In the genomic region with DNA sequence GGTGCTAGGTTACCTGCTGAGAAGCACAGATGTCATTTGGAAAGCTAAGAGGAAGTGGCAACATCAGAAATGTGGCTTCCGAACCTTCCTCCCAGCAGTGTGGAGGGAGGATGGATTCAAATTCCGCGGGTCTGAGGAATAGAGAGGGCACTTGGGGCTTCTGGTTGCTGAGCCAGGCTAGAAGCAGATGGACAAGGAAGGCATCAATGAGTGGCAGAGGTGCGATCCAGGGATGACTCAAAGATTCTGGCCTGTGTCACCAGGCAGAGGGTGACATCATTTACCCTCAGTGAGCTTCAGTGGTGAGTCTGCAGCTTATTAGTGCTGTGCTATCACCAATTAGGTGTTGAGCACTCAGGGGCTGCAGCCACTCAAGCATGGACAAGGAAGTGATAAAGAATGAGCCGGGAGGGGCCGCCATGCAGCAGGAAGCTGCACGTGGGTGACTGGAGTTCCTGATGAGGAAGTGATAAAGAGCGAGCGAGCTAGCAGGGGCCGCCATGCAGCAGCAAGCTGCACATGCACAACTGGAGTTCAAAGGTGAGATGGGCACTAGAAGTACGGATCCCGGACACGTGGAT, we compare ENCODE assay signal across 10 mouse cellular contexts. TPM values are rescaled to one million over a fixed set of nuclear protein-coding genes. Genes with fewer than 3 reads are reported as not detected.
DNase-seq lines count a peak whose midpoint lies in the region; ATAC-seq and TF ChIP-seq lines count a peak whose summit lies in the region.
"Had no signal": no experiment of that assay in that cellular context is flagged by ENCODE, and none has a peak within 500 bp of the region (broad histone marks: within the 10 kb centered on the region; RNA-seq: fewer than 3 reads in every experiment).

No protein-coding gene starts in this region.

- peak overlapping the region; percentile 2; the same call in 1 of the 2 replicates for H3K27ac ChIP-seq in heart, embryonic 10.5 days
- no peak overlapping the region for H3K27ac ChIP-seq in left cerebral cortex, adult 2 months
- H3K27ac ChIP-seq: heart, adult 2 months; neural tube, embryonic 12.5 days had no signal

- peaks cover 59% of the 10 kb centered on the region for H3K4me1 ChIP-seq in heart, embryonic 10.5 days
- H3K4me1 ChIP-seq: neural tube, embryonic 12.5 days had no signal

- peak; percentile 51 to 59 for ATAC-seq in hematopoietic stem cell, adult 5-6 weeks (replicated peaks in 1 of 2; ENCODE audit: insufficient read depth in 1 of 2, low FRiP score in 2 of 2, low TSS enrichment in 1 of 2, low read depth in 1 of 2, poor library complexity in 2 of 2, severe bottlenecking in 2 of 2)

- intact Hi-C loops in heart, postnatal 10 days (cut with DNase I): loop anchor here (2.0 kb wide), 1 partner anchor 94 kb away; no protein-coding TSS in a partner anchor
- intact Hi-C loops in left cerebral cortex, adult 2 months (cut with DNase I): loop anchor here (5.0 kb wide), 2 partner anchors 44 to 209 kb away; a partner anchor contains a TSS

- no peaks in the 10 kb centered on the region for H3K36me3 ChIP-seq in heart, embryonic 10.5 days
- H3K36me3 ChIP-seq: neural tube, embryonic 12.5 days had no signal

- H3K27me3 ChIP-seq in heart, embryonic 10.5 days (ENCODE audit: insufficient read depth, poor library complexity, severe bottlenecking): peaks cover 6% of the 10 kb centered on the region; the same call in 1 of the 2 replicates
- H3K27me3 ChIP-seq: neural tube, embryonic 12.5 days had no signal

- no peak for TF ChIP-seq CTCF in left cerebral cortex, adult 2 months (IDR thresholded peaks at IDR 0.05)

- 29% methylated on average over 13 of the region's 13 CpGs for WGBS in heart, embryonic 10.5 days

- peak; percentile 88 for DNase-seq in heart, embryonic 10.5 days (ENCODE audit: low spot score)
- no peak for DNase-seq in heart, postnatal 10 days
- DNase-seq in MN1 (ENCODE audit: low spot score): peak; percentile 79
- peak; percentile 44 for DNase-seq in skeletal muscle tissue, adult 2 months (ENCODE audit: low read depth, low spot score)
- no peak for DNase-seq in adipocyte (ENCODE audit: low spot score)
- DNase-seq in right cerebral cortex, postnatal 25 days: no peak
- DNase-seq in left cerebral cortex, adult 2 months (ENCODE audit: extremely low spot score in 1 of 2, low spot score in 2 of 2): no peak

- H3K4me3 ChIP-seq in heart, embryonic 10.5 days: peak overlapping the region; percentile 8; the same call in 1 of the 2 replicates
- no peak overlapping the region for H3K4me3 ChIP-seq in left cerebral cortex, adult 2 months
- H3K4me3 ChIP-seq: heart, adult 2 months; neural tube, embryonic 12.5 days had no signal

- no peaks in the 10 kb centered on the region for H3K9me3 ChIP-seq in heart, embryonic 10.5 days
- H3K9me3 ChIP-seq: neural tube, embryonic 12.5 days had no signal

RNA-seq across cellular contexts. Expression of a gene that starts 42.8 kb away (rescaled TPM):
- polyA plus RNA-seq in heart, embryonic 10.5 days (2016; fragmentation: Nextera tagmentation; extraction: Ambion mirVana): 22.6 and 26.5 TPM in 2 replicates
- 10 to 100 TPM; 37.7 to 41.0 TPM for total RNA-seq in heart, postnatal 10 days (2021)
- 28.5 and 28.8 TPM in 2 replicates for total RNA-seq in hematopoietic stem cell, adult 5-6 weeks (2017)
- 10 to 100 TPM; 14.7 to 16.6 TPM for total RNA-seq in left cerebral cortex, adult 2 months (2021)

Comparison
In these comparisons a context has a peak if more than half of its experiments do, and no peak if none do; other contexts are left out.
1. DNase-seq: peak in heart, embryonic 10.5 days (single experiment), MN1 (single experiment) and skeletal muscle tissue, adult 2 months (single experiment); none in heart, postnatal 10 days (0 of 2), adipocyte (single experiment), right cerebral cortex, postnatal 25 days (single experiment) and left cerebral cortex, adult 2 months (0 of 2).